Mouse (Mus musculus) CH12F3 (cell line): Measurements from ENCODE around the gene Phactr3.
"Not testable (repeated sequence)": the region's sequence is repeated elsewhere in the genome, so short reads cannot be mapped to it uniquely, and the experiment has no call there.

ENCODE experiments used
- in situ Hi-C: fragments of 300-500 bp; cut with MboI; formaldehyde crosslinking; loops from 2 replicates; pipeline ENCODE4 v1.14.3; 2020; ENCODE audit warnings: low sequenced_read_pairs

Phactr3 gene

DNA sequence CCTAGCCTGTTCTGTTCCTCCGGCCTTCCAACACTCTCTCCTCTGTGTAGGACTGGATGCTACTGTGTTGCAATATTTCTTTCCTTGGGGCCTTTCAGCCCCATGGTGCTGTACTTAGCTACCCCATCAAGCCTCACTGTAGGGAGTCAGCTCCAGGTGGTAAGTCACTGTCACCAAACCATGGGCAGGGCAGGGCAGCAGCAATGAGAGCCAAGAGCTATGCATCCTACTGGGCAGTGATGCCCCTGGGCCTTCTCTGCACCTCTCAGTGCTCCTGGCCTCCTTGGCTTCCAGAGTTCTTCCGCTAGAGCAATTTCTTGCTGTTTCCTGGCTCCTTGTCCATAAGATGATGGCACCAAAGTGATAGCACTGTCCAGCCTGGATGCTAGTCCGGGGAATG lies 205.6 kb downstream of the Phactr3 start:
- in situ Hi-C loops = no loop called here

DNA sequence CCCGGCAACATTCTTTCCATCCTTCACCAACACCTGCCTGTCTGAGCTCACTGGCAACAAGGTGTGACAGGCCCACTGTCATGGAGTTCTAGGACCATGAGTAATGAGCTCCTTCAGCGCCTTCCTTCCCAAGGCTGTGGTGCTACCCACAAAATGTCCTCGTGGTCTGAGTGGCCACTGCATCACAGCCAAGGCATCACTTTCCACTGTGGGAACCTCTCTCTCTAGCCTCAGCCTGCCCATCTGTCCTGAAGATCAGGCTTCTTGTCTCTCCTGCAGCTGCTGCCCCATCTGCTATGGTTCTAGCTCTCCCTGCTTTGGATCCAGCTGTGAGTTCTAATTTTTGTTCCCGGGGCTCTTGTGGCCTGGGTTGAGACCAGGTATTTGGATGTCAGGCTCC lies 206.0 kb downstream of the Phactr3 start:
- in situ Hi-C loops = no loop called here

DNA sequence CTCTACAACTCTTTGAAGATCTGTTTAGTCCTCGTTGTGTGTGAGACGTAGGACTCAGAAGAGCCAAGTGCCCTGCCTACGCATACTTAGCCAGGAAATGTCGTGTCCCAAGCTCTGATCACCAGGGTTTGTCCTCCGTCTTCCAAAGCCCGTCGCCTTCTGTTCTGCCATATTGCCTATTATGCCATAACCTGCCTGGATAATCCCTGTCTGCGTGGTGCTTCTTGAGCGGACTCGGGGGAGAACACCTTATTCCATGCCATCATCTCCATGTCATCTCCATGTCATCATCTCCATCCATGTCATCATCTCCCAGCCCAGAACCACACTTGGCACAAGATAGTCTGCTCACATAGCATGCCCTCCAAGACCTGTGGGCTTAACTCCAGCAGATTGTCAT lies 207.3 kb downstream of the Phactr3 start:
- in situ Hi-C loops = no loop called here

DNA sequence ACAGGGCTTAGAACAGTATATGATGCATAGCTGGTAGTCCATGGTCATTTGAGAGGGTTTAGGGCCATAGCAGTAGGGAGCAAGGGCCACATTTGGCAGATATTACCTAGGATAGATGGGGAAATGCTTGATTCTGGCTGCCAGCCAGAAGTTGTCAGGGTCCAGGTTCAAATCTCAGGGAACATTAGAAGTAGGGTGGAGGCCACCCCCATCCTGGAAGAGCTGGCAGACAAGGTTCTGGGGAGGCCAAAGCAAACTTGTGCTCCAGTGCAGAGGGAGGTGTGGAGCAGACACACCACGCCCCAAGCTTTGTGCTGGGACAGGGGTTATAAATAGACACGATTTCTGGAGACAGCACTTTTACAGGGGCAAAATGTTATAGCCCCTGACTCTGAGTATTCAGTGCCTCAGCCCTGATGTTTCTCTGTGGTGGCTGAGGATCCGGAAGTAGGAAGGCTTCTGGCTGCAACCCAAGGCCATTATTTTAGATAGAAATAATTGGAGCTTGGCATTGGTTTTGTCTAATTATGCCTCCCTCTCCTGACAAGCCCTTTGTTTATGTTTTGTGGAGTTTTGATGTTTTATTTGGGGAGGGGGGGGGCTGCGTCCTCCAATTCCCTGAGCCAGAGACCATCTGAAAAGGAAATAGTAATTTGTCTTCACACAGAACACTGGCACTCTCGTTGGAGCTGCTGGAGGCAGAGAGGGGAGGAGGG lies 208.1 kb downstream of the Phactr3 start:
- in situ Hi-C loops = no loop called here

DNA sequence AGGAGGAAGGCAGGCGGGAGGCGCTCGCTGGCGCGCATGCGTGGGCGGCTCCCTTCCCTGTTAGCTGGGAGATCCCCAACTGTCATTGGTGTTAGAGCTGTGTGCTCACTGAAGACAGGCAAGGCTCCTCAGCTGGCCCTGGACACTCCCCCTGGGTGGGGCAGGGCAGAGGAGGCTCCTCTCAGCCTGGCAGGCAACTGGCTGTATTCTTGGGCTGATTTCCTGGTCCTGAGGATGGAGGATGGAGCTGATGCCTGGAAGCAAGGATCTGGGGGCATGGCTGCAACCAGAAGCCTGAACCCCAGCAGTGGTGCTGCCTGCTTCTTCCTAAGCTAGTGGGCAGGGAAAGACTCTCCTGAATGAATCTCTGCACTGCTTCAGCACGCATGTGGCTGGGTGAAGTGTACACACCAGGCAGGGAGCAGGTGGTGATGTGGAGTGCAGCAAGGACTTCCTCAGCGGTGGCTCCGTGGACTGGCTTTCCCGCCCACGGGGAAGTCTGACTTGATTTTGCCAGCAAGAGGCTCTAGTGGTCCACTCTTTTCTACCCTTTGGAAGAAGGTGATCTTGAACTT lies 208.8 kb downstream of the Phactr3 start:
- in situ Hi-C loops = no loop called here

DNA sequence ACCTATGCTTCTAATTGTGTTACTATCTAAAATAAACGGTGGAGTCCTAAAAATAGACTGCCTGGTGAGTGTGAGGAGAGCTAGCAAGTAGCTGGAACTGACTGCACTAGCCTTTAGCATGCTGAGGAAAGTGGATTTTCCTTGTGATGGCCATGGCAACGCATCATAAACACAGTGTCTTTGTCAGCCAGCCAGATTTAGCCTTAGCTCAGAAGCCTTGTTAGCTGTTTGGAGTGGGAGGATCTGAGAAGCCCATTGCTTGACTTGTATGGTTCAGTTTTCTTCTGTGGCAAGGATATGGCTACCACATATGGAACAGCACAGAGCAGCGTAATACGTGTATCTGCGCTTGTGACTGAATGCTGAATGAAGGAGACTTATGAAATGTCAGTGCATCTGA lies 210.8 kb downstream of the Phactr3 start:
- in situ Hi-C loops = no loop called here

DNA sequence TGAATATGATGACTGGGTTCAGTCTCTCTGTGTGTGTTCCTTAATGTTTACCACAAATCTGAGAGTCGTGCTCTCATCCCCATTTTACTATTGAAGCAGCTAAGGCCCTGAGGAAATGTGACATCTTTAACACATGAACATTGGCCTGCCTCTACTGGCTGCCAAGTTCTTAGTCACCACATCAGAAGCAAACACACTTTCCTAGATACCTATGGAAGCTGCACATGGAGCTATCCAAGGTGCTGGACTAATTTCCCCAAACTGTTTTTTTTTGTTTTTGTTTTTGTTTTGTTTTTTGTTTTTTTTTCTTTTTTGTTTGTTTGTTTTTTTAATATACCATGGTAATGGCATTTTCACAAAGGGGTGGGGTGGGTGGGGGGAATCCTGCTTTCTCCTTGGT lies 211.2 kb downstream of the Phactr3 start:
- in situ Hi-C loops = no loop called here

DNA sequence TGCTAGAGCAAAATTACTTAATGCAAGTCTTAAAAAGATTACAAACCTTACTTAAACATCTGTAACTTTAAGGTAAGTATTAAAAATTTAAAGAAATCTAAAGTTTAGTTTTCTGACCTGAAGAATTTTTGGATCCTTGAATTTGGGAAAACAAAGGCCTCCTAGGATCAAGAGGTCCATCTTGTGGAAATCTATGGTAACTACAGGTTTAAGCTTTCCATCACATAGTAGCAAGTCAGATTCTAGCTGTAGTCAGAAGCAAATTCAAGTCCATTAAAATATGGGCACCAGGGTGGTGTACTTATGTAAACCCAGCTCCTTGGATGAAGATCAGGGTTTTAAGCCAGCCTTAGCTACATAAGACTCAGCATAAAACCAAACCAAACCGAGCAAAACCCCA lies 219.1 kb downstream of the Phactr3 start:
- in situ Hi-C loops = no loop called here

DNA sequence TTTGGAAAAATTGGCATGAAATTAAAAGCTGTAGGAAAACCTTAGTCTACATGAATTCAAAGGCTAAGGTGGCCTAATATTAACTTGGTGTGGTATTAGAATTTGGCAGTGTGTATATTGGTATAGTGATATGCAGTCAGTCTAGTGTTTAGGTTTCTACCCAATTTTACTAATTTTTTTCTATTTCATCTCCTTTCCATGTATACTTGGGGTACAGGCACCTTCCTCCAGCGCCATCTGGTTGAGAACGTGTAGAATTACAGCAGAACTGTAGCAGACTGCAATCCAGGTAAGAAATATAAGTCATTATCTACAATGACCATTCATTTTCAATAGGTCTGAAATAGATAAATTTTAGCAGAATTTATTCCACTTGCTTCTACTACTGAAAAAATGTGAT lies 220.3 kb downstream of the Phactr3 start:
- in situ Hi-C loops = no loop called here

DNA sequence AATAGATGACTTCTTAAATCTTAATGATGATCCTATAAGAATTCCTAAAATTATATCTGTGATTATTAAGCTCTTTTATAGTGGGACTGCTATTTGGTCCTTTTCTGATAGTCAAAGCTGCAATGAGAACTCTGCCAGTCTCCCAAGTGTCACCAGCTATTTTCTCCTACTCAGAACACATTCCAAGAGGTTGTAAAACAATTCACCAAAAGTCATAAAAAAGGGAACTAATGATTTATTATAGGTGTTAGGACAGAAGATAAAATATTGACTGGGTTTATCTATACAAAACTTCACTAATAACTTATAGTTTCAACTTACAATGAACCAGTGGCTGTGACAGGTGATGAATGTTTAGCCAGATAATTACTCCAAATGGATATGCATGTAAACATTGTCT lies 223.3 kb downstream of the Phactr3 start:
- in situ Hi-C loops = not testable (repeated sequence)

DNA sequence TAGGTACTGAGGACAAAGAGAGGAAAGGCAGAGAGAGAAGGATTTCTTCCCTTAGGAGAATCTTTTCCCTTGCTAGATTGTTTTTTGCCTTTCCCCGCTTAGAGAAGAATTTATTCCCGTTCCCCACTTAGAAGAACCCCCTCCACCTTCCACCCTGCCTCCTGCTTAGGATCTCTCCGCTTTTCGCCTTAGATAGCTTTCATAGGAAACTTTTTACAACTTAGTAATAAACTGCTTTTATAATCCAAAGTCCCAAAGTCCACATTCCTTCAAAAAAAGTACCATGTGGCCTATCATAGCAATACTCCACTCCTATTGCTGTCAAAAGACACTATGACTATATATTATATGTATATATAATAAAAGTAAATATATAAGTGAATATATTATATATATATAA lies 223.8 kb downstream of the Phactr3 start:
- in situ Hi-C loops = no loop called here
